Mouse (Mus musculus) lung, postnatal 0 days (tissue): ENCODE measurements around the gene Ap3m1. TPM values are rescaled to one million over a fixed set of nuclear protein-coding genes. Genes with fewer than 3 reads are reported as not detected.
"Not testable (repeated sequence)": the region's sequence is repeated elsewhere in the genome, so short reads cannot be mapped to it uniquely, and the experiment has no call there.

ENCODE experiments used
- ATAC-seq: fragments of 200-750 bp; cut with Nextera tagmentation; 2 replicates; pipeline ENCODE4 v1.8.0; 2017; ENCODE audit warnings: moderate library complexity
- DNase-seq: peaks from one replicate; pipeline ENCODE4 v3.0.0-alpha.2; 2016; ENCODE audit warnings: low spot score
- H3K27ac ChIP-seq: fragments of 300-500 bp; sonication (generic); 2 replicates; pipeline ENCODE4 v1.5.1; 2014; ENCODE audit warnings: antibody characterized with exemption, mild to moderate bottlenecking, low read length, mixed read lengths
- H3K27me3 ChIP-seq: fragments of 300-500 bp; sonication (generic); replicated peaks from 2 replicates; pipeline ENCODE4 v1.6.1; 2014; ENCODE audit warnings: low read length, mixed read lengths; ENCODE audit not compliant: insufficient read depth
- H3K36me3 ChIP-seq: fragments of 300-500 bp; sonication (generic); 2 replicates; pipeline ENCODE4 v1.6.1; 2014; ENCODE audit warnings: low read length, mixed read lengths; ENCODE audit not compliant: insufficient read depth
- H3K4me1 ChIP-seq: fragments of 300-500 bp; sonication (generic); 2 replicates; pipeline ENCODE4 v1.6.1; 2014; ENCODE audit warnings: antibody characterized with exemption, low read depth, low read length, mixed read lengths; ENCODE audit not compliant: insufficient read depth
- H3K4me2 ChIP-seq: fragments of 300-500 bp; sonication (generic); replicated peaks from 2 replicates; pipeline ENCODE4 v1.6.1; 2014; ENCODE audit warnings: low read depth, mild to moderate bottlenecking, low read length, moderate library complexity, mixed read lengths
- H3K4me3 ChIP-seq: fragments of 300-500 bp; sonication (generic); 2 replicates; pipeline ENCODE4 v1.5.1; 2014; ENCODE audit warnings: low read depth, low read length
- H3K9ac ChIP-seq: fragments of 300-500 bp; sonication (generic); replicated peaks from 2 replicates; pipeline ENCODE4 v1.6.1; 2014; ENCODE audit warnings: low read depth, mild to moderate bottlenecking
- H3K9me3 ChIP-seq: fragments of 300-500 bp; sonication (generic); 2 replicates; pipeline ENCODE4 v1.6.1; 2016; ENCODE audit warnings: low read length, mixed read lengths
- CTCF ChIP-seq: IDR thresholded peaks from 2 replicates; pipeline ENCODE4 v1.5.1; 2016; ENCODE audit warnings: antibody characterized with exemption, mild to moderate bottlenecking
- EP300 ChIP-seq: IDR thresholded peaks from 2 replicates; pipeline ENCODE4 v1.6.1; 2016; ENCODE audit warnings: antibody characterized with exemption, mild to moderate bottlenecking, control low read depth
- WGBS: fragments of 180-500 bp; shearing (Covaris S2); extraction: QIAGEN DNeasy Blood & Tissue Kit; methylation state at CpG from one replicate; pipeline ENCODE4 v1.1.7; 2014; 5-methylcytosine and 5-hydroxymethylcytosine counted together
- polyA plus RNA-seq: library from polyadenylated mRNA; unstranded; fragments of >200 nt; fragmentation: Nextera tagmentation; extraction: Ambion mirVana; gene quantifications from 2 replicates; pipeline ENCODE4 v1.2.1, GENCODE M21; 2015

Ap3m1 gene
- 39.3 and 41.1 TPM in 2 replicates for polyA plus RNA-seq

DNA sequence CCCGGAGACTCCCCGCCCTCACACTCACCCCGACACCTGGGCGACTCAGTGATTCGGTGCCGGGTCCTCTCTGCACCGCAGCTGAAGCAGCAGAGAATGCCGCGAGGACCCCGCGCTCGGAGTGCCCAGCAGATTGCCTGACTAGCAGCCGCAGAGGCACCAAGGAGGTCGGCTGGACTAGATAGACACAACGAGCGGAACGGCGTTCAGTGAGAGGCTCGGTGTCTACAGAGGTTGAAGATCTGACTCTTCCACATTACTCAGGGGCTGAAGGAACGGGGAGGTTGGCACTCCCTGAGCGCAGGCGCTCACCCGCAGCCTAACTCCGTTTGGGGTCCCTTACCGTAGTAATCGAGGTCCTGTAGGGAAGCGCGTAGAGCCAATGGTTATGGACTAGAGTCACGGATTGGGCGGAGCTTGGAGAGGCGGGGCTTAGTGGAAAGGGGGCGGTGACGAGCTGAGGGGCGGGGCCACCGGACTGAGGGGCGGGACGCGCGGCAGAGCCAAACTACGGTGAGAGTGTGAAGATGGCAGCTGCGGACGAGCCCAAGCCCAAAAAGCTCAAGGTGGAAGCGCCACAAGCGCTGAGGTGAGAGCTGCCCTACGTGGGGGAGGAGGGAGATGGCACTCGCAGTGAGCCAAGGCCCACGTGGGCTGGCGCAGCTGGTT, at the start of gene Ap3m1, which contains the start of gene Adk:
Gene Ap3m1 (minus strand): TSS at position 397 of the 669 bp plus-strand sequence.
Gene Adk (plus strand): TSS at position 463 of the 669 bp plus-strand sequence.
- peak; percentile 83; the same call in 1 of the 2 replicates for TF ChIP-seq EP300
- TF ChIP-seq CTCF = no peak; the same call in 1 of the 2 replicates
- H3K4me3 ChIP-seq = peak within 1 kb of the TSS; percentile 83
- under 1% methylated on average over 42 of the region's 48 CpGs for WGBS
- H3K4me1 ChIP-seq = no peaks in the 10 kb centered on the region
- H3K9ac ChIP-seq = peak within 1 kb of the TSS; percentile 75
- peak within 1 kb of the TSS; percentile 96 for H3K27ac ChIP-seq
- no peaks in the 10 kb centered on the region for H3K9me3 ChIP-seq
- H3K27me3 ChIP-seq = no peaks in the 10 kb centered on the region
- H3K36me3 ChIP-seq = no peaks in the 10 kb centered on the region
- DNase-seq (peak; percentile 97), ATAC-seq (peak; percentile 97)
- peak within 1 kb of the TSS; percentile 96 for H3K4me2 ChIP-seq

DNA sequence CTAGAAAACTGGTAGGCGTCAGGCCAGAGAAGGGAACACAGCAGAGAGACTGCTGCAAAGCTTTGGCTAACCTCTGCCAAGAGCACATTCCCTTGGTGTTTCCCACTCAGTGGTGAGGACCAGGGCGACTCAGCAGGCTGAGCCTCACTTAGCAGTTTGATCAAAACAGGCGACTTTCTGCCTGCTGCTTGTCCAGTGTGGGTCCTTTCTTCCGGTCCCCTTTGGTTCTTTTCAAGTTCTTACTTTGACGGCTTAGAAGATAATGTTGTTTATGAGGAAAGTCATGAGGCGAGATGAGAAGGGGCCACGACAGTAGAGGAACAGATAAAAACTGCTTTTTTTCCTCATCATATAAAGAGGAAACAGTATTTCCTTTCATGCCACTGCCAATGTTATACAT, 49.3 kb upstream of the Ap3m1 start:
- Histone ChIP-seq H3K27me3 (no peaks in the 10 kb centered on the region), H3K9me3 (no peaks in the 10 kb centered on the region), H3K4me1 (no peaks in the 10 kb centered on the region), H3K36me3 (no peaks in the 10 kb centered on the region; the same call in 1 of the 2 replicates), H3K9ac (no peak overlapping the region), H3K4me2 (no peak overlapping the region), H3K27ac (peak overlapping the region; percentile 57), H3K4me3 (no peak overlapping the region)
- DNase-seq = peak; percentile 38
- no peak for TF ChIP-seq EP300
- no peak for TF ChIP-seq CTCF
- ATAC-seq = peak; percentile 62
- 35% methylated on average over 7 of the region's 7 CpGs for WGBS

- Histone ChIP-seq H3K4me3 (no peak overlapping the region), H3K9me3 (no peaks in the 10 kb centered on the region), H3K4me2 (no peak overlapping the region), H3K36me3 (no peaks in the 10 kb centered on the region), H3K27me3 (no peaks in the 10 kb centered on the region), H3K4me1 (no peaks in the 10 kb centered on the region), H3K27ac (0 out of 2 replicates have a peak overlapping the region, but pooled peaks have one; percentile 57), H3K9ac (no peak overlapping the region)
- 54% methylated on average over 2 of the region's 2 CpGs for WGBS
- ATAC-seq (no peak), DNase-seq (no peak)
- no peak for TF ChIP-seq CTCF
- no peak for TF ChIP-seq EP300
Measured at GRCm38 (mm10) chr14:21100876-21101275, 48.6 kb upstream of the Ap3m1 start.

DNA sequence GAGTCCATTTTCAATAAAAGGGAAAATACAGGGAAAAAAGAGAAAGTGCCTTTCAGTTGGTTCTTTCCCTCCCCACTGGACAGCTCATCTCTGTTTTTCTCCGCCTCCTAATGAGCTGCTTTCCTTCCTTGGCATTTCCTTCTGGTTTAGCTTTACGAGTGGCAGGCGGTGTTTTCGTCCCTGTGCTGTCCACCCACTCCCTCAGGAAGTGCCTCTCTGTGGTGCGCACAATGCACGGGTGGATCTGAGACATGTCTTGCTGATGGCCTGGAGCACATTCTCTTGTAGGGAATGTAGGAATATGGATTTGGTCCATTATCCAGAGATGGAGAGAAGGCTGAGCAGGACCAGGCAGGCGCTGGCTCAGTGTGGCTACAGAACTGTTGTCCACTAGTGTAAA, 47.1 kb upstream of the Ap3m1 start:
- no peaks in the 10 kb centered on the region for H3K4me1 ChIP-seq
- no peaks in the 10 kb centered on the region for H3K27me3 ChIP-seq
- H3K9ac ChIP-seq = no peak overlapping the region
- DNase-seq = no peak
- no peak for TF ChIP-seq EP300
- no peak for TF ChIP-seq CTCF
- no peak overlapping the region for H3K4me2 ChIP-seq
- no peaks in the 10 kb centered on the region for H3K9me3 ChIP-seq
- H3K27ac ChIP-seq = no peak overlapping the region
- WGBS = 45% methylated on average over 7 of the region's 7 CpGs
- H3K4me3 ChIP-seq = no peak overlapping the region
- H3K36me3 ChIP-seq = no peaks in the 10 kb centered on the region
- ATAC-seq = no peak

- 57% methylated on average over 4 of the region's 4 CpGs for WGBS
- no peak overlapping the region for H3K4me3 ChIP-seq
- no peak for DNase-seq
Measured at GRCm38 (mm10) chr14:21096689-21097088, 44.4 kb upstream of the Ap3m1 start.

DNA sequence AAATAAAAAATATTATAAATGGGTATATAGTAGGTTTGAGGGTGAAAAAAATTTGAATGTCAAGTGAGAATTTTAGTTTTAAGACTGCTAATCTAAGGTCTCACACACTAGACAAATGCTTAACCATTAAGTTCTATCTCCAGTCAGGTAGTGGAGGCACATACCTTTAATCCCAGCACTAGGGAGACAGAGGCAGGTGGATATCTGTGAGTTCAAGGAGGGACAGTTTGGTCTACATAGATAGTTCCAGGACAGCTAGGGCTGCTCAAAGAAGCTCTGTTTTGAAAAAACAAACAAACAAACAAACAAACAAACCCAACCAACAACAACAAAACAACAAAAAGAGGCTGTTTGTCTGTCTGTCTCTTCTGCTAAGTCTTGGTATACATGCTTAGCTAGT, 44.0 kb upstream of the Ap3m1 start:
- H3K9me3 ChIP-seq = no peaks in the 10 kb centered on the region
- H3K36me3 ChIP-seq = no peaks in the 10 kb centered on the region
- H3K4me3 ChIP-seq = no peak overlapping the region
- no peak for ATAC-seq
- H3K4me1 ChIP-seq = no peaks in the 10 kb centered on the region
- H3K27me3 ChIP-seq = no peaks in the 10 kb centered on the region
- no peak for DNase-seq
- TF ChIP-seq EP300 (no peak), CTCF (no peak)
- no peak overlapping the region for H3K4me2 ChIP-seq
- H3K27ac ChIP-seq = no peak overlapping the region
- no peak overlapping the region for H3K9ac ChIP-seq

More at GRCm38 (mm10) chr14:21096689-21097088, 44.4 kb upstream of the Ap3m1 start:
- no peak overlapping the region for H3K9ac ChIP-seq
- H3K9me3 ChIP-seq = no peaks in the 10 kb centered on the region
- no peaks in the 10 kb centered on the region for H3K36me3 ChIP-seq
- no peak overlapping the region for H3K27ac ChIP-seq
- ATAC-seq = peak; percentile 41
- TF ChIP-seq CTCF = no peak
- TF ChIP-seq EP300 = no peak
- no peaks in the 10 kb centered on the region for H3K27me3 ChIP-seq
- no peak overlapping the region for H3K4me2 ChIP-seq
- H3K4me1 ChIP-seq = no peaks in the 10 kb centered on the region

DNA sequence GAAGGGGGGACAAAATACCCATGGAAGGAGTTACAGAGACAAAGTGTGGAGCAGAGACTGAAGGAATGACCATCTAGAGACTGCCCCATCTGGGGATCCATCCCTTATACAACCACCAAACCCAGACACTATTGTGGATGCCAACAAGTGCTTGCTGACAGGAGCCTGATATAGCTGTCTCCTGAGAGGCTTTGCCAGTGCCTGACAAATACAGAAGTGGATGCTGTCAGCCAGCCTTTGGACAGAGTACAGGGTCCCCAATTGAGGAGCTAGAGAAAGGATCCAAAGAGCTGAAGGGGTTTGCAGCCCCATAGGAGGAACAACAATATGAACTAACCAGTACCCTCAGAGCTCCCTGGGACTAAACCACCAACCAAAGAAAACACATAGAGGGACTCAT, 41.9 kb upstream of the Ap3m1 start:
- H3K4me2 ChIP-seq, DNase-seq, H3K4me3 ChIP-seq, ATAC-seq, H3K9me3 ChIP-seq, H3K27me3 ChIP-seq, H3K36me3 ChIP-seq, H3K27ac ChIP-seq, H3K9ac ChIP-seq, H3K4me1 ChIP-seq: not testable (repeated sequence)
